Mouse (Mus musculus) left cerebral cortex, postnatal 14 days (tissue): ENCODE results near the gene F2r. TPM values are rescaled to one million over a fixed set of nuclear protein-coding genes. Genes with fewer than 3 reads are reported as not detected.

Source experiments
- DNase-seq, 2 experiments: peaks; one replicate each; pipeline ENCODE4 v3.0.0; 2021 to 2022; ENCODE audit warnings: low spot score in 2 of 2, mixed read lengths in 1 of 2
- intact Hi-C: fragments of 180-260 bp; cut with DNase I; formaldehyde crosslinking; loops from one replicate; pipeline ENCODE4 v1.15.1; 2025
- total RNA-seq, 2 experiments: library from RNA; stranded (reverse); gene quantifications; 2 replicates each; pipeline ENCODE4 v1.2.3; 2021

F2r gene
- total RNA-seq, 2 experiments from 2014 or later, result 5.8 to 6.7 TPM

- intact Hi-C loops, result no loop called here
- no peak for DNase-seq
Measured at GRCm38 (mm10) chr13:95553885-95554492, 64.3 kb downstream of the F2r start.

Other genes starting within 250 kb of the F2r start
- gene Aggf1, start 243.1 kb downstream of the F2r start, total RNA-seq, result 10 to 100 TPM; 44.4 to 47.0 TPM
- 10 to 100 TPM; 16.8 to 20.2 TPM for gene Crhbp, start 173.6 kb downstream of the F2r start, total RNA-seq
- gene S100z, start 139.8 kb downstream of the F2r start, total RNA-seq, result not detected
- under 1 TPM; 0.27 to 0.46 TPM for gene F2rl1, start 93.3 kb downstream of the F2r start, total RNA-seq
- gene F2rl2, start 78.4 kb upstream of the F2r start, total RNA-seq, result under 1 TPM; 0.30 to 0.35 TPM